Mouse (Mus musculus) megakaryocyte, embryonic 14.5 days (primary cell): ENCODE results near the gene Catsperd. TPM values are rescaled to one million over a fixed set of nuclear protein-coding genes. Genes with fewer than 3 reads are reported as not detected.

Experiments used
- H3K27me3 ChIP-seq: replicated peaks from 2 replicates; pipeline ENCODE3; 2012; ENCODE audit warnings: inconsistent platforms
- H3K36me3 ChIP-seq: replicated peaks from 2 replicates; pipeline ENCODE3; 2012; ENCODE audit warnings: low read length, inconsistent platforms, mixed read lengths
- H3K4me1 ChIP-seq: 2 replicates; pipeline ENCODE4 v1.6.1; 2012; ENCODE audit warnings: inconsistent platforms
- H3K4me3 ChIP-seq: replicated peaks from 2 replicates; pipeline ENCODE3; 2012; ENCODE audit warnings: moderate library complexity, mild to moderate bottlenecking, inconsistent platforms
- H3K9me3 ChIP-seq: 2 replicates; pipeline ENCODE4 v1.6.1; 2012; ENCODE audit warnings: inconsistent platforms
- FLI1 ChIP-seq: IDR thresholded peaks from 2 replicates; pipeline ENCODE4 v1.6.1; 2012; ENCODE audit warnings: low read length, inconsistent platforms, mixed read lengths
- GATA1 ChIP-seq: IDR thresholded peaks from 3 replicates; pipeline ENCODE4 v1.6.1; 2012; ENCODE audit warnings: mixed read lengths, low read length, inconsistent platforms, borderline replicate concordance
- polyA plus RNA-seq: library from polyadenylated mRNA; stranded (reverse); fragments of >175 nt; gene quantifications from 2 replicates; pipeline ENCODE4 v1.2.3, GENCODE M21; 2012; ENCODE audit warnings: low replicate concordance; ENCODE audit not compliant: insufficient read depth

Catsperd gene
- polyA plus RNA-seq, 1 experiment: not detected

DNA sequence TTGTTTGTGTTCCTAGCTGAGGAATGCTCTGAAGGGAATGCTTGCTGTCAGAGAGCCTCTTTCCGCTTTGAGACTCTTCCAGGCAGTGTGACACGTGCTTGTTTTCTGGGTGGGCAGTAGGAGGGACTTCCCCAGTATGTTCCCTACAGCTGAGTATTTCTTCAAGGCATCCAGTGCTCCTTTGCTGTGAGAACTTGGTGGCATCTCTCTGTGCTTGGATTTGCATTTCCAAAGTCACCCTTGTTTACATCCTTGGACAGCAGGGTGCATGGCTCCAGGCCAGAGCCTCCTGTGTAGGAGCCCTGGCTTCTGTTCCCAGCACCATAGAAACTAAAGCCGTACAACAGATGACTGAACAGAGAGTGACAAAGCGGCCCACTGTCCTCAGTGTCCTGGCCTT lies 80.7 kb downstream of the Catsperd start:
- Histone ChIP-seq H3K9me3 (no peaks in the 10 kb centered on the region), H3K4me1 (peaks cover 42% of the 10 kb centered on the region), H3K36me3 (peaks cover 98% of the 10 kb centered on the region), H3K4me3 (no peak overlapping the region), H3K27me3 (no peaks in the 10 kb centered on the region)
- TF ChIP-seq GATA1: no peak
- no peak for TF ChIP-seq FLI1

DNA sequence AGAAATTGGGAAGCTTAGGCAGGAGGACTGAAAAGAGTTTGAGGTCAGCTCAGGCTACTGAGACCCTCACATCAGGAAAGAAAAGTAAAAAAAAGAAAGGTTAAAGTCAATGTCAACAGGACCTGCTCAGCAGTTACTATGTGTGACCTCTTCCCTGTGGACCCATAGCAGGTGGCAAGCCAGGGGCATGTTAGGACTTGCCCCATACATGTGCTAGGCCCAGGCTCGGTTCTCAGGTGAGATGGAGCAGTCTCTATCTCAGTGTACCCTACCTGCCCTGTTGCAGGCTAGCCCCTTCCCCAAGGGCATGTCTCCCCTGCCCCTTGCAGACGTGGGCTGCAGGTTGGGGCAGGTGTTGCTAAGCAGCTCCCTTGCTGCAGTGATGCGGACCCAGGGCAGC lies 81.8 kb downstream of the Catsperd start:
- H3K4me3 ChIP-seq: no peak overlapping the region

More for the DNA sequence above, 81.8 kb downstream of the Catsperd start:
- Histone ChIP-seq H3K36me3 (peaks cover 97% of the 10 kb centered on the region), H3K9me3 (no peaks in the 10 kb centered on the region), H3K27me3 (no peaks in the 10 kb centered on the region), H3K4me1 (peaks cover 51% of the 10 kb centered on the region)
- TF ChIP-seq GATA1: no peak
- no peak for TF ChIP-seq FLI1

Other genes with a start within 250 kb of the Catsperd start
- gene Ptprs, start 151.7 kb upstream of the Catsperd start, polyA plus RNA-seq: 24.6 and 26.9 TPM in 2 replicates
- 0.22 TPM in 1 of 2 replicates, not detected in the other for gene Znrf4, start 115.7 kb upstream of the Catsperd start, polyA plus RNA-seq
- gene Gm20219, start 73.8 kb upstream of the Catsperd start, polyA plus RNA-seq: 2.6 and 23.3 TPM in 2 replicates
- gene Safb2, start 43.6 kb upstream of the Catsperd start, polyA plus RNA-seq: 75.4 and 129 TPM in 2 replicates
- 30.0 and 79.6 TPM in 2 replicates for gene Safb, start 43.3 kb upstream of the Catsperd start, polyA plus RNA-seq
- 90.4 and 344 TPM in 2 replicates for gene 2410015M20Rik, start 18.4 kb upstream of the Catsperd start, polyA plus RNA-seq
- 9,023 and 9,040 TPM in 2 replicates for gene Rpl36, start 14.7 kb upstream of the Catsperd start, polyA plus RNA-seq
- 35.4 and 50.4 TPM in 2 replicates for gene Lonp1, start 1.3 kb upstream of the Catsperd start, polyA plus RNA-seq
- gene Ranbp3, start 45.2 kb downstream of the Catsperd start, polyA plus RNA-seq: 73.0 and 77.5 TPM in 2 replicates
- 76.9 and 392 TPM in 2 replicates for gene Ndufa11, start 89.6 kb downstream of the Catsperd start, polyA plus RNA-seq
- 7.9 and 14.9 TPM in 2 replicates for gene Vmac, start 89.9 kb downstream of the Catsperd start, polyA plus RNA-seq
- 2.0 TPM in 1 of 2 replicates, not detected in the other for gene Nrtn, start 129.4 kb downstream of the Catsperd start, polyA plus RNA-seq
- 29.8 and 33.0 TPM in 2 replicates for gene Dus3l, start 136.6 kb downstream of the Catsperd start, polyA plus RNA-seq
- gene Prr22, start 142.1 kb downstream of the Catsperd start, polyA plus RNA-seq: 2.8 and 12.2 TPM in 2 replicates
- 0.51 and 1.4 TPM in 2 replicates for gene Rfx2, start 202.9 kb downstream of the Catsperd start, polyA plus RNA-seq
- gene Acsbg2, start 246.3 kb downstream of the Catsperd start, polyA plus RNA-seq: not detected in 2 replicates
- 0.36 TPM in 1 of 2 replicates, not detected in the other for gene 1700061G19Rik, start 247.3 kb downstream of the Catsperd start, polyA plus RNA-seq